Mouse (Mus musculus): ENCODE results near the gene Abracl.

- no peak for TF ChIP-seq CTCF (IDR thresholded peaks at IDR 0.05; ENCODE audit: borderline replicate concordance, extremely low read depth, insufficient read depth, insufficient read length)
- TF ChIP-seq POLR2A (IDR thresholded peaks at IDR 0.05; ENCODE audit: borderline replicate concordance, extremely low read depth, insufficient read depth, insufficient read length, poor library complexity, severe bottlenecking) = no peak
Measured at GRCm38 (mm10) chr10:18047380-18048146, 24.5 kb upstream of the Abracl start.
